Mouse (Mus musculus) bone marrow, adult 2 months (tissue): ENCODE measurements around the gene BC107364.
"Not testable (repeated sequence)": the region's sequence is repeated elsewhere in the genome, so short reads cannot be mapped to it uniquely, and the experiment has no call there.

Experiments
- CTCF ChIP-seq: fragments of 200-500 bp; IDR thresholded peaks from 2 replicates; pipeline ENCODE4 v1.5.1; 2011; ENCODE audit warnings: low read length, control low read depth; ENCODE audit not compliant: control insufficient read depth, insufficient read depth
- POLR2A ChIP-seq: fragments of 200-500 bp; IDR thresholded peaks from 2 replicates; pipeline ENCODE4 v1.6.1; 2011; ENCODE audit warnings: low read depth, mild to moderate bottlenecking, control low read depth, low read length, borderline replicate concordance; ENCODE audit not compliant: control insufficient read depth

DNA sequence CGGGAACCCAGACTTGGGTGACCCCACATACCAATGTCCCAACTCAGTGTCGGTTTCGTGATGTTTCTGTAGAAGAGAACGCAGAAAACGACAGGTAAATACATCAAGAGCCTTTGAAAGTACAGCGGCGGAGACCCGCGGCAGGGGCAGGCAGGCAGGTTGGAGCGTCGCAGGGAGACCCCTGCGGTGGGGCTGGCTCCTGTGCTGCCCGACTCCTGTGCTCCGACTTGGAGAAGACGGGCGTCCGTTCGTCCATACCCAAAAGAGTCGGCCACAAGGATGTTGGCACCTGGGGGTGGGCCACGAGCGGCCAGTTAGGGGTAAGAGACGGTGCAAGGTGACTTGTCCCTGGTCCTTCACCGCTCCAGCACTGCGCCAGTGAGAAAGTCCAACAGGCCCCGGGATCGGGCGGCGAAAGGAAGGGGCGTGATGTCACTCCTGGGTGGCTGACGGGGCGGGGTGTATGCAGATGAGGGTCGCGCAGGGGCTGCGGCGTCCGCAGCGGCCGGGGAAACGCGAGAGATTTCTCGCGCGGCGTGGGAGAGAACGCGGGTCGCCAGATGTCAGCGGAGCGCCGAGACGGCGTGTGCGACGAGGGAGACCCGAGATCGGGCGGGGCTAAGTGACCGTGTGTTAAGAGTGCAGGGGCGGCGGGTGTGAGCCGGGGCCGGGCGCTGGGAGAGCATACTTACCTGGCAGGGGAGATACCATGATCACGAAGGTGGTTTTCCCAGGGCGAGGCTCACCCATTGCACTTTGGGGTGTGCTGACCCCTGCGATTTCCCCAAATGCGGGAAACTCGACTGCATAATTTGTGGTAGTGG lies 2.1 kb downstream of the BC107364 start:
- TF ChIP-seq CTCF, POLR2A: not testable (repeated sequence)
